Mouse (Mus musculus): ENCODE measurements at regions not wholly inside any gene's neighbourhood (a gene's known extent, or its start where the extent isn't known, plus 50 kb on each side); places are given as distances from the start of the nearest gene placed in this dataset.

- TF ChIP-seq CTCF (IDR thresholded peaks at IDR 0.05; ENCODE audit: low read depth, low read length) (no peak), POLR2A (IDR thresholded peaks at IDR 0.05; ENCODE audit: extremely low read depth, insufficient read depth, low read length) (no peak)
Measured at GRCm38 (mm10) chr7:82923220-82924071, 56.3 kb downstream of the Mex3b start.

All from liver, adult 2 months (tissue).